Mouse (Mus musculus) c-Kit-negative CD71-positive TER-119-positive erythroid progenitor cells, embryonic 14.5 days (primary cell): ENCODE measurements around the gene Ak1.

ENCODE experiments used
- DNase-seq: peaks from one replicate; pipeline ENCODE4 v3.0.0-alpha.2; 2013; ENCODE audit warnings: low read depth, low spot score

Gene Ak1

GRCm38 (mm10) chr2:32627266-32628043, 5.9 kb downstream of the Ak1 start:
- no peak for DNase-seq

DNA sequence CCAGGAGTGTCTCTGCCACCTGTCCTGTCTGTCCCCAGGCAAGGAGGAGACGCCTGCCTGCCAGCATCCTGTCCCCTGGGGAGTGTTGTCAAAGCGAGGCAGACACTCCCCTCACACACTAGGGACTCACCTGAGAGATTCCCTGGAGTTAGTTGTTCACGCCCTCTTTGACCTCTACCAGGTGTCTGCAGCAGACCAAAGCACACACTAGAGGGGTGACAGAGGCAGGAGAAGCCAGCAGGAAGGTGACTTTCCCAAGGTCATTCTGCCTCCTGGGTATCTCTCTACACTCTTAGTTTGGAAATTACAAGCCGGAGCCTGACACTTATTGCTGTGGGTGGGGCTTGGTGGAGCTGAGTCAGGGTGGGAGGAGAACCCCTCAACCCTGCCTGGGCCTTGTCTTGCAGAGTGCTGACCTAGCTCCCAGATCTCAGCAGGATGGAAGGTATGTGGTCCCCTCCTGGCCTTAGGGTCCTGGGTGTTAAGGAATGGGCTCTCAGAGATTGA, 6.5 kb downstream of the Ak1 start:
- DNase-seq, result no peak

GRCm38 (mm10) chr2:32628729-32629128, 7.2 kb downstream of the Ak1 start:
- no peak for DNase-seq

DNA sequence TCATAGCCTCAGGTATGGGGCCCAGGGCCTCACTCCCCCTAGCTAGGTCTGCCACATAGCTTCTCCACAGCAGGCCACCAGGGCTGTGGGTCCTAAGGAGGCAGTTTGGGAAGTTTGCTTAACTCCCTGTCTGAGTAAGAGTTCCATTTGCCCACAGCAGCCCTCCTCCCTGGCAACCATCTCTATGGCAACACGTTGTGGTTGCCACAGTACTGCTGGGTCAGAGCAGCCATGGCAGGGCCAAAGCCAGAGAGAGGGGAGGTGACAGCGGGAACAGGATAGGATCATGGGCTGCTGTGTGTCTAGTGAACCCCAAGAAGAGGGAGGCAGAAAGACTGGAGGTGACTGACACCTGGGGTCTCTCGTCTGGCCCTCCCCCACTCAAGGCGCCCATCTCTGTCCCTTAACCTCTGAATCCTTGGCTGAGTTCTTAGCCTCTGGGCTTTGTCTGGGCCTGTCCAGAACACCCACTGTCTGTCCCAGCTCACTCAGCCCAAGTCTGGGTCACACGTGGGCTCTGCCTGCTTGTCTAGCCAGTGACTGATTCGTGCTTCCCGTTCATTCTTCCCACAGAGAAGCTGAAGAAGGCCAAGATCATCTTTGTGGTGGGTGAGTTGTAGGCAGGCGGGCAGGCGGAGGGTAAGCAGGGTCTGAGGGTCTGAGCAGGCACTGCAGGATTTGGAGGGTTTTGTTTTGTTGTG, 7.9 kb downstream of the Ak1 start:
- no peak for DNase-seq

- no peak for DNase-seq
Observed at GRCm38 (mm10) chr2:32630036-32630435, 8.5 kb downstream of the Ak1 start.

GRCm38 (mm10) chr2:32631046-32631445, 9.5 kb downstream of the Ak1 start:
- DNase-seq, result no peak

GRCm38 (mm10) chr2:32631737-32632394, 10.3 kb downstream of the Ak1 start:
- peak; percentile 41 for DNase-seq

DNA sequence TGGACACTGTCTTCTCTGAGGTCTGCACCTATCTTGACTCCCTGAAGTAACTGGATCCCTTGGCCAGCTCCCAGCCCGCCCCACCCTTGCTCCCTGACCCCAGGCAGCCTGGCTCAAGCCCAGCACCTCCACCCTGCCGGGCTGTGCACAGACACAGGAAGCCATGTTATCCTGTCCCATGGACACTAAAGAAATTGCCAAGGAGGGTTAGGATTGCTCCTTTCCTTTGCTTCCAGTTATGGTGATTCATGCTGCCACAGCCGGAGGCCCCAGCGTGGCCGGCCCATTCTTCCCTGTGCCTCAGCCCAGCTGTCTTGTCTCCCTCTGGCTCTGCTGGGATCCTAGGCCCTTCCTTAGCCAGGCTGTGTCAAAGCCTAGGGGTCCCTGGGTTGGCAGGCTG, 12.1 kb downstream of the Ak1 start:
- no peak for DNase-seq

GRCm38 (mm10) chr2:32634277-32635105, 12.9 kb downstream of the Ak1 start:
- no peak for DNase-seq

GRCm38 (mm10) chr2:32636617-32637016, 15.1 kb downstream of the Ak1 start:
- no peak for DNase-seq

GRCm38 (mm10) chr2:32637778-32638281, 16.3 kb downstream of the Ak1 start:
- no peak for DNase-seq

GRCm38 (mm10) chr2:32639632-32640031, 18.1 kb downstream of the Ak1 start:
- no peak for DNase-seq

GRCm38 (mm10) chr2:32640550-32641051, 19.0 kb downstream of the Ak1 start:
- DNase-seq, result no peak

GRCm38 (mm10) chr2:32641810-32642209, 20.3 kb downstream of the Ak1 start:
- DNase-seq, result no peak

DNA sequence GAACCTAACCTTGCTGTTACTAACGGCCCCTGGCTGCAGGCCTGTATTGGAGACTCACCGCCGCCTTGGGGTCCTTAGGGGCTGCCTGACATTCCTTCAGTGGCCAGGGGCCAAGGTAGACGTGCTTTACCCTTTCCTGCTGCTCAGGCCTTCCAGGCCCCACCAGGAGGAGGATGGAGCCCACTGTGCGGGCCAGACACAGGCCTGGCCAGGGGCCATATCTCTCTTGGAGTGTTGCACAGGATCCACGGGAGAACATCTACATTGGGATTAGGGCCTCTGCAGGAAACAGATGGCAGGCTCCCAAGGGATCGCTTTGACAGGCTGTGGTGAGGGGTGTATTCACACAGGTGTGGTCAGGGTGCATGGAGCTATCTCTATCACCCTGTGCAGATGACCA, 21.3 kb downstream of the Ak1 start:
- DNase-seq, result no peak

DNA sequence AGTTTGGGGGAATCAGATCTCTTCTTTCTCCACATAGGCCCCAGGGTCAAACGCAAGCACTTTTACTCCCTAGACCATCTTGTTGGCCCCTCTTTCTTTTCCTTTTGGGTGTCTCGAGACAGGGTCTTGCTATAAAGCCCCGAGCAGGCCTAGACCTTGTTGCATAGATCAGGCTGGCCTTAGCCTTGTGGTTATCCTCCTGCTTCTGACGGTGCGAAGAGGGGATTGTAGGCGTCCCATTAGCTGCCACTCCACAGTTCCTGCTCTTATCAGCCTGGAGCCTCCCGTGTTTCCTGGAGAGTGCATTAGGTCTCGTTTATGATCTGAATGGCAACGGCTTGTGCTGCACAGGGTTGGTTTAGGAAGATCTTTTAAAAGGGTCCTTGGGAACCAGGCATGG, 22.5 kb downstream of the Ak1 start:
- DNase-seq, result no peak

- DNase-seq, result no peak
Observed at GRCm38 (mm10) chr2:32644799-32645475, 23.4 kb downstream of the Ak1 start.

- DNase-seq, result no peak
Observed at GRCm38 (mm10) chr2:32645647-32646046, 24.1 kb downstream of the Ak1 start.

DNA sequence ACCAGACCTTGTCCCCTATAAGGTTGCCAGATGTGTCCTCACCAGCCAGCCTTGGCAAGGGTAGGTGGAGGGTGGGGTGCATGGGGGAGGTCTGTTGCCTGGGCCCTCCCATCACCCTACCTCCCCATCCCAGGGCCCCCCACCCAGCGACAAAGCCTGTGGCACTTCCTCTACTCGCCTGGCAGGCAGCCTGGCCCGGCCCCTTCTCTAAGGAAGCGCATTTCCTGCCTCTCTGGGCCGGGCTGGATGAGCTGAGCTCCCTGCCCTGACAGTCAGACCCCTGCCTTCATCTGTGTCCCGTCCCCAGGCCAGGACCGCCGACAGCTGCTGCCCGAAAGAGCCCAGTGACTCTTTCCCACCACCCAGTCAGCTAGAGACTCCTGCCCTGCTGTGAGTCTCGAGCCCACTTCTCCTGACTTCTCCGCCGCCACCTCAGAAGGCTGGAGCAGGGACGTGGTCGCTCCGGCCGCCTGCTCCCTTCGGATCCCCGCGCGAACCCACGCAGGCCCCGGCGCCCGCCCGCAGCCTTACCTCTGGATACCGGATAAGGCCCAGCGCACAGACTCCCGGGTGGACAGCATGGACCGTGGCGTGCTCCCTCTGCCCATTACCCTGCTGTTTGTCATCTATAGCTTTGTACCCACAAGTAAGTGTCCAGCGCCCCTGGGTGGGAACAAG, 25.0 kb downstream of the Ak1 start, which contains the start of gene Eng:
Gene Eng, plus strand, starts transcription at position 217 of the 678 bp plus-strand sequence.
- DNase-seq, result no peak

DNA sequence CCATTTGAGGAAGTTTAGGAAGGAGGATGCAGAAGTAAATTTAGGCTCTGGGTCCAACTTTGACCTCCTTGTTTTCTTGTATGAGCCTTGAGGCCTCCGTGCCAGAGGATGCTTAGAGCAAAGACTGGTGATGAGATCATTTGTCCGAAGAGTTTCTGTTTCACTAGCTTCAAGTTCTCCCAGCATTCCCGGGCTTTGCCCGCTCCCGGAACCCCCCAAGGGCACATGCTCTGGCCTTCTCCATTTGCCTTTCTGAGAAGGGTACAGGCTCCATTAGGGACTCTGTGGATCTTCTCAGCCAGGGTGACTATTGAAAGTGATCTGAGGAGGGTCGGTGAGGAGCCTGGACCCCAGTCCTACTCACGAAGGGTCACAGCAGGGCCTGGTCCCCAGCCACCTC, 25.8 kb downstream of the Ak1 start:
- DNase-seq, result no peak
